ENCODE assay signal across 22 mouse cellular contexts in the genomic region with DNA sequence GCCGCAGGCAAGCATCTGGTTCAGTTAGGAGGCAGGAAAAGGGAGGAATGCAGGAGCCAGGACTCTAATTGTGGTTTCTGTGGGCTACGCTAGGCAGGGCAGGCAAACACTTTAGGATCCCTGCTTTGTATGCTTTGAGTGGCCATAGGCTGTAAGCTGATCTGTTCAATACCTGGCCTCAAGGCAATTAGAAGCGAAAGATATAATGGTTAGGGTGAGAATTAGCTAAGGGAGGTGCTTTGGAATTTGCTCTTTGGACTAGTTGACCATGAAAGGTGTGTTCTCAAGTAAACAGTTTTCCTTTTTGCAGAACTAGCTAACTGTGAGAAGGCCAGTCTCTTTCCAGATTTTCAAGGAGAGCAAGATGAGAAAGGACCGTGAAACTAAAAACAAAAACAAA. TPM values are rescaled to one million over a fixed set of nuclear protein-coding genes. Genes with fewer than 3 reads are reported as not detected.
DNase-seq lines count a peak whose midpoint lies in the region; ATAC-seq and TF ChIP-seq lines count a peak whose summit lies in the region.
"Had no signal": no experiment of that assay in that cellular context is flagged by ENCODE, and none has a peak within 500 bp of the region (broad histone marks: within the 10 kb centered on the region; RNA-seq: fewer than 3 reads in every experiment).

No protein-coding gene starts in this region.

- H3K4me3 ChIP-seq in embryonic facial prominence, embryonic 14.5 days (ENCODE audit: low read depth, low read length): no peak overlapping the region
- no peak overlapping the region for H3K4me3 ChIP-seq in embryonic facial prominence, embryonic 10.5 days
- no peak overlapping the region for H3K4me3 ChIP-seq in stomach, embryonic 14.5 days (ENCODE audit: low read depth, low read length)
- H3K4me3 ChIP-seq: embryonic facial prominence, embryonic 12.5 days; erythroblast, embryonic 14.5 days; forebrain, embryonic 12.5 days; forebrain, embryonic 15.5 days; heart, embryonic 12.5 days; heart, embryonic 15.5 days had no signal

- H3K9ac ChIP-seq in embryonic facial prominence, embryonic 14.5 days (ENCODE audit: low read depth, low read length): no peak overlapping the region
- no peak overlapping the region for H3K9ac ChIP-seq in stomach, embryonic 14.5 days (replicated peaks; ENCODE audit: low read depth, low read length)
- H3K9ac ChIP-seq: embryonic facial prominence, embryonic 12.5 days; forebrain, embryonic 12.5 days; forebrain, embryonic 15.5 days; heart, embryonic 12.5 days; heart, embryonic 15.5 days; hindbrain, embryonic 14.5 days had no signal

- no peak overlapping the region for H3K27ac ChIP-seq in embryonic facial prominence, embryonic 14.5 days (replicated peaks; ENCODE audit: low read depth, low read length)
- no peak overlapping the region for H3K27ac ChIP-seq in embryonic facial prominence, embryonic 10.5 days (replicated peaks)
- no peak overlapping the region for H3K27ac ChIP-seq in stomach, embryonic 14.5 days (ENCODE audit: low read length)
- H3K27ac ChIP-seq: embryonic facial prominence, embryonic 12.5 days; forebrain, embryonic 12.5 days; forebrain, embryonic 15.5 days; heart, embryonic 15.5 days; hindbrain, embryonic 14.5 days had no signal

- 42% methylated on average over 4 of the region's 4 CpGs for WGBS in embryonic facial prominence, embryonic 14.5 days
- WGBS in embryonic facial prominence, embryonic 10.5 days: 53% methylated on average over 4 of the region's 4 CpGs
- WGBS in stomach, embryonic 14.5 days: 62% methylated on average over 4 of the region's 4 CpGs

- no peak overlapping the region for H3K4me2 ChIP-seq in embryonic facial prominence, embryonic 14.5 days (ENCODE audit: low read depth, low read length)
- no peak overlapping the region for H3K4me2 ChIP-seq in stomach, embryonic 14.5 days (replicated peaks; ENCODE audit: low read depth, low read length)
- H3K4me2 ChIP-seq: embryonic facial prominence, embryonic 12.5 days; forebrain, embryonic 12.5 days; forebrain, embryonic 15.5 days; heart, embryonic 12.5 days; heart, embryonic 15.5 days; hindbrain, embryonic 14.5 days had no signal

- in situ Hi-C loops in Patski (cut with MboI; ENCODE audit: low pct_unique_long_range_greater_than_20kb): no loop called here

- ATAC-seq in embryonic facial prominence, embryonic 14.5 days (ENCODE audit: low read depth): 0 out of 2 replicates have a peak, but pooled peaks have one; percentile 44
- peak; percentile 39 for ATAC-seq in Patski
- 0 out of 2 replicates have a peak, but pooled peaks have one; percentile 46 for ATAC-seq in stomach, embryonic 14.5 days (ENCODE audit: insufficient number of reproducible peaks, insufficient read depth, low FRiP score, low read depth)
- ATAC-seq: forebrain, embryonic 15.5 days had no signal

- CTCF ChIA-PET in Patski (lab: Charles Lee): no interaction called here

- DNase-seq in embryonic facial prominence, embryonic 14.5 days (ENCODE audit: low spot score): peak; percentile 27
- no peak for DNase-seq in embryonic facial prominence, embryonic 10.5 days (ENCODE audit: low spot score)
- DNase-seq in Patski (ENCODE audit: low read depth, low spot score): no peak
- DNase-seq in heart, postnatal 10 days: no peak
- no peak for DNase-seq in left cerebral cortex, postnatal 10 days (ENCODE audit: extremely low spot score in 1 of 2, low spot score in 2 of 2)
- DNase-seq: adrenal gland, postnatal 10 days; adrenal gland, postnatal 36 days; cerebellum, adult 18-20 months; cerebellum, adult 9-10 months; cerebellum, postnatal 14 days; gastrocnemius, postnatal 25 days; heart, adult 18-20 months; heart, postnatal 14 days; heart, postnatal 4 days had no signal

- H3K9me3 ChIP-seq in embryonic facial prominence, embryonic 14.5 days (ENCODE audit: control insufficient read depth, low read length): no peaks in the 10 kb centered on the region
- no peaks in the 10 kb centered on the region for H3K9me3 ChIP-seq in embryonic facial prominence, embryonic 10.5 days
- H3K9me3 ChIP-seq in stomach, embryonic 14.5 days (ENCODE audit: control insufficient read depth, low read depth, low read length): no peaks in the 10 kb centered on the region
- H3K9me3 ChIP-seq: embryonic facial prominence, embryonic 12.5 days; forebrain, embryonic 12.5 days; forebrain, embryonic 15.5 days; heart, embryonic 12.5 days; heart, embryonic 15.5 days had no signal

- intact Hi-C loops in heart, postnatal 10 days (cut with DNase I): no loop called here
- intact Hi-C loops in left cerebral cortex, postnatal 10 days (cut with DNase I): no loop called here

- TF ChIP-seq CTCF in Patski (IDR thresholded peaks at IDR 0.05): no peak

- H3K4me1 ChIP-seq in embryonic facial prominence, embryonic 14.5 days (ENCODE audit: control insufficient read depth, insufficient read depth, low read length): no peaks in the 10 kb centered on the region
- no peaks in the 10 kb centered on the region for H3K4me1 ChIP-seq in embryonic facial prominence, embryonic 10.5 days
- no peaks in the 10 kb centered on the region for H3K4me1 ChIP-seq in stomach, embryonic 14.5 days (ENCODE audit: control insufficient read depth, insufficient read depth, low read length)
- H3K4me1 ChIP-seq: embryonic facial prominence, embryonic 12.5 days; heart, embryonic 12.5 days; heart, embryonic 15.5 days had no signal

- POLR2A ChIA-PET in Patski (lab: Charles Lee): no interaction called here

- no peaks in the 10 kb centered on the region for H3K36me3 ChIP-seq in embryonic facial prominence, embryonic 14.5 days (ENCODE audit: control insufficient read depth, insufficient read depth, low read length)
- no peaks in the 10 kb centered on the region for H3K36me3 ChIP-seq in embryonic facial prominence, embryonic 10.5 days (replicated peaks)
- no peaks in the 10 kb centered on the region for H3K36me3 ChIP-seq in stomach, embryonic 14.5 days (ENCODE audit: control insufficient read depth, insufficient read depth, low read length)
- H3K36me3 ChIP-seq: embryonic facial prominence, embryonic 12.5 days; forebrain, embryonic 12.5 days; forebrain, embryonic 15.5 days; heart, embryonic 12.5 days; heart, embryonic 15.5 days had no signal

- no peaks in the 10 kb centered on the region for H3K27me3 ChIP-seq in embryonic facial prominence, embryonic 14.5 days (replicated peaks; ENCODE audit: control insufficient read depth, insufficient read depth, low read length)
- no peaks in the 10 kb centered on the region for H3K27me3 ChIP-seq in embryonic facial prominence, embryonic 10.5 days (replicated peaks; ENCODE audit: low read depth, poor library complexity, severe bottlenecking)
- peaks cover 55% of the 10 kb centered on the region for H3K27me3 ChIP-seq in Patski
- H3K27me3 ChIP-seq in stomach, embryonic 14.5 days (ENCODE audit: control insufficient read depth, insufficient read depth, low read length): no peaks in the 10 kb centered on the region
- H3K27me3 ChIP-seq: embryonic facial prominence, embryonic 12.5 days; forebrain, embryonic 15.5 days; heart, embryonic 12.5 days; heart, embryonic 15.5 days had no signal

RNA-seq across cellular contexts. Expression of a gene that starts 20.0 kb away (rescaled TPM):
- 23.4 and 28.7 TPM in 2 replicates for polyA plus RNA-seq in embryonic facial prominence, embryonic 14.5 days (2014; fragmentation: Nextera tagmentation; extraction: Ambion mirVana)
- 52.5 and 60.3 TPM in 2 replicates for polyA plus RNA-seq in embryonic facial prominence, embryonic 10.5 days (2016; fragmentation: Nextera tagmentation; extraction: Ambion mirVana)
- polyA plus RNA-seq in Patski (2021): 9.5 TPM
- polyA plus RNA-seq in stomach, embryonic 14.5 days (2014; fragmentation: Nextera tagmentation; extraction: Ambion mirVana): 32.4 and 39.1 TPM in 2 replicates
- 10 to 100 TPM in 1 of 2 experiments, 1 to 10 TPM in 1; 7.7 to 12.2 TPM for total RNA-seq in heart, postnatal 10 days (2021)
- 10 to 100 TPM; 12.1 to 14.7 TPM for total RNA-seq in left cerebral cortex, postnatal 10 days (2021)
